ENCODE assay signal across 26 mouse cellular contexts in genomic region chr1:21253303-21253650, GRCm38 (mm10). TPM values are rescaled to one million over a fixed set of nuclear protein-coding genes. Genes with fewer than 3 reads are reported as not detected.
DNase-seq lines count a peak whose midpoint lies in the region; ATAC-seq and TF ChIP-seq lines count a peak whose summit lies in the region.
"Had no signal": no experiment of that assay in that cellular context is flagged by ENCODE, and none has a peak within 500 bp of the region (broad histone marks: within the 10 kb centered on the region; RNA-seq: fewer than 3 reads in every experiment).

No protein-coding gene starts in this region.

- no peak overlapping the region for H3K9ac ChIP-seq in heart, embryonic 11.5 days (ENCODE audit: low read depth, low read length)
- no peak overlapping the region for H3K9ac ChIP-seq in lung, postnatal 0 days (replicated peaks; ENCODE audit: low read depth)
- H3K9ac ChIP-seq: embryonic facial prominence, embryonic 12.5 days; forebrain, embryonic 13.5 days; forebrain, embryonic 15.5 days; forebrain, postnatal 0 days had no signal

- H3K27me3 ChIP-seq in heart, embryonic 11.5 days (ENCODE audit: control insufficient read depth, insufficient read depth, low read length) = no peaks in the 10 kb centered on the region
- no peaks in the 10 kb centered on the region for H3K27me3 ChIP-seq in lung, postnatal 0 days (replicated peaks; ENCODE audit: insufficient read depth, low read length)
- H3K27me3 ChIP-seq: CH12.LX; embryonic facial prominence, embryonic 12.5 days; forebrain, embryonic 13.5 days; forebrain, embryonic 15.5 days; Patski had no signal

- WGBS in heart, embryonic 11.5 days (ENCODE audit: insufficient replicate concordance) = 75% methylated on average over 1 of the region's 1 CpGs
- WGBS in lung, postnatal 0 days = 45% methylated on average over 1 of the region's 1 CpGs

- DNase-seq in heart, adult 11 months = peak; percentile 16
- no peak for DNase-seq in lung, postnatal 0 days (ENCODE audit: low spot score)
- DNase-seq in lung, adult 18-20 months = no peak
- DNase-seq in R1 (ENCODE audit: low read depth, low spot score) = peak; percentile 81
- DNase-seq in kidney, postnatal 36 days = no peak
- DNase-seq: adrenal gland, adult 8-10 months; adrenal gland, postnatal 14 days; adrenal gland, postnatal 36 days; B cell, adult 2 months; cerebellum, adult 11-12 months; cerebellum, adult 2 months; cerebellum, adult 9-10 months; cerebellum, postnatal 10 days; cerebellum, postnatal 25 days; forebrain, postnatal 0 days had no signal

- ATAC-seq in heart, embryonic 11.5 days (replicated peaks; ENCODE audit: insufficient number of reproducible peaks, low FRiP score, low TSS enrichment) = no peak
- no peak for ATAC-seq in lung, postnatal 0 days
- ATAC-seq in inflammation-experienced regulatory T-cells, adult 6 months = no peak
- ATAC-seq: activated CD4-positive, CD25-positive, alpha-beta regulatory T cell, adult 4 months; CD4-positive, CD25-positive, alpha-beta regulatory T cell, adult 4 months; forebrain, embryonic 13.5 days; forebrain, embryonic 15.5 days; forebrain, postnatal 0 days had no signal

- H3K4me2 ChIP-seq in heart, embryonic 11.5 days = no peak overlapping the region
- no peak overlapping the region for H3K4me2 ChIP-seq in lung, postnatal 0 days (replicated peaks; ENCODE audit: low read depth, low read length)
- H3K4me2 ChIP-seq: embryonic facial prominence, embryonic 12.5 days; forebrain, embryonic 13.5 days; forebrain, embryonic 15.5 days had no signal

- H3K27ac ChIP-seq in heart, embryonic 11.5 days (ENCODE audit: low read depth, low read length) = no peak overlapping the region
- peak overlapping the region; percentile 21; the same call in 1 of the 2 replicates for H3K27ac ChIP-seq in lung, postnatal 0 days (ENCODE audit: low read length)
- H3K27ac ChIP-seq: embryonic facial prominence, embryonic 10.5 days; embryonic facial prominence, embryonic 12.5 days; forebrain, embryonic 13.5 days; forebrain, embryonic 15.5 days had no signal

- no peaks in the 10 kb centered on the region for H3K9me3 ChIP-seq in heart, embryonic 11.5 days (replicated peaks; ENCODE audit: control insufficient read depth, low read length)
- no peaks in the 10 kb centered on the region for H3K9me3 ChIP-seq in lung, postnatal 0 days (ENCODE audit: low read length)
- H3K9me3 ChIP-seq: embryonic facial prominence, embryonic 10.5 days; embryonic facial prominence, embryonic 12.5 days; forebrain, embryonic 13.5 days; forebrain, embryonic 15.5 days; G1E had no signal

- no peak for TF ChIP-seq CTCF in lung, postnatal 0 days (IDR thresholded peaks at IDR 0.05)

- TF ChIP-seq EP300 in lung, postnatal 0 days (IDR thresholded peaks at IDR 0.05) = no peak

- H3K4me3 ChIP-seq in heart, embryonic 11.5 days (ENCODE audit: low read depth, low read length) = no peak overlapping the region
- no peak overlapping the region for H3K4me3 ChIP-seq in lung, postnatal 0 days (ENCODE audit: low read depth, low read length)
- H3K4me3 ChIP-seq: embryonic facial prominence, embryonic 10.5 days; embryonic facial prominence, embryonic 12.5 days; forebrain, embryonic 13.5 days; forebrain, embryonic 15.5 days had no signal

- no peaks in the 10 kb centered on the region for H3K4me1 ChIP-seq in heart, embryonic 11.5 days (ENCODE audit: control insufficient read depth, insufficient read depth, low read length)
- no peaks in the 10 kb centered on the region for H3K4me1 ChIP-seq in lung, postnatal 0 days (ENCODE audit: insufficient read depth, low read depth, low read length)
- H3K4me1 ChIP-seq: embryonic facial prominence, embryonic 12.5 days; forebrain, embryonic 13.5 days; forebrain, embryonic 15.5 days had no signal

- no peaks in the 10 kb centered on the region for H3K36me3 ChIP-seq in heart, embryonic 11.5 days (ENCODE audit: control insufficient read depth, insufficient read depth, low read length)
- H3K36me3 ChIP-seq in lung, postnatal 0 days (ENCODE audit: insufficient read depth, low read length) = no peaks in the 10 kb centered on the region
- H3K36me3 ChIP-seq: embryonic facial prominence, embryonic 10.5 days; embryonic facial prominence, embryonic 12.5 days; forebrain, embryonic 15.5 days; G1E had no signal

RNA-seq across cellular contexts. Expression of gene Gsta3, which starts 12.9 kb away (rescaled TPM):
- polyA plus RNA-seq in heart, embryonic 11.5 days (2014; fragmentation: Nextera tagmentation; extraction: Ambion mirVana) = 0.47 and 0.58 TPM in 2 replicates
- polyA plus RNA-seq in lung, postnatal 0 days (2015; fragmentation: Nextera tagmentation; extraction: Ambion mirVana) = 23.5 and 28.9 TPM in 2 replicates
- polyA plus RNA-seq in inflammation-experienced regulatory T-cells, adult 6 months (2017; shearing (Covaris generic)) = 1 to 10 TPM; 1.7 to 2.9 (median 2.7) TPM
- polyA plus RNA-seq: G1E had no signal

RNA-seq across cellular contexts. Expression of gene Tmem14a, which starts 34.9 kb away (rescaled TPM):
- polyA plus RNA-seq in heart, embryonic 11.5 days (2014; fragmentation: Nextera tagmentation; extraction: Ambion mirVana) = 9.7 and 12.5 TPM in 2 replicates
- polyA plus RNA-seq in lung, postnatal 0 days (2015; fragmentation: Nextera tagmentation; extraction: Ambion mirVana) = 7.9 and 9.7 TPM in 2 replicates
- 1 to 10 TPM; 3.5 to 4.6 (median 4.0) TPM for polyA plus RNA-seq in inflammation-experienced regulatory T-cells, adult 6 months (2017; shearing (Covaris generic))

Comparison
In these comparisons a context has a peak if more than half of its experiments do, and no peak if none do; other contexts are left out.
1. DNase-seq: peak in heart, adult 11 months (single experiment) and R1 (single experiment); none in lung, postnatal 0 days (single experiment), lung, adult 18-20 months (0 of 2) and kidney, postnatal 36 days (0 of 2).